Mouse (Mus musculus) forebrain, embryonic 10.5 days (tissue): ENCODE results near the gene Batf3. TPM values are rescaled to one million over a fixed set of nuclear protein-coding genes. Genes with fewer than 3 reads are reported as not detected.
A peak's percentile ranks its signal among the peaks of the same experiment; 100 is the strongest.

Experiments used
- DNase-seq: peaks from one replicate; pipeline ENCODE4 v3.0.0-alpha.2; 2017; ENCODE audit warnings: low spot score; ENCODE audit errors: extremely low spot score
- H3K27ac ChIP-seq: fragments of 300-500 bp; sonication (generic); 2 replicates; pipeline ENCODE4 v1.5.1; 2016; ENCODE audit warnings: mild to moderate bottlenecking
- H3K27me3 ChIP-seq: fragments of 300-500 bp; sonication (generic); 2 replicates; pipeline ENCODE4 v1.6.1; 2016; ENCODE audit warnings: mild to moderate bottlenecking; ENCODE audit not compliant: poor library complexity, severe bottlenecking
- H3K36me3 ChIP-seq: fragments of 300-500 bp; sonication (generic); replicated peaks from 2 replicates; pipeline ENCODE4 v1.6.1; 2016; ENCODE audit warnings: mild to moderate bottlenecking, moderate library complexity
- H3K4me1 ChIP-seq: fragments of 300-500 bp; sonication (generic); 2 replicates; pipeline ENCODE4 v1.6.1; 2016
- H3K4me3 ChIP-seq: fragments of 300-500 bp; sonication (generic); 2 replicates; pipeline ENCODE4 v1.5.1; 2016; ENCODE audit warnings: mild to moderate bottlenecking, moderate library complexity
- H3K9me3 ChIP-seq: fragments of 300-500 bp; sonication (generic); 2 replicates; pipeline ENCODE4 v1.6.1; 2016; ENCODE audit warnings: mild to moderate bottlenecking, moderate library complexity
- WGBS: fragments of 180-500 bp; shearing (Covaris S2); methylation state at CpG from one replicate; pipeline ENCODE4 v1.1.7; 2016; 5-methylcytosine and 5-hydroxymethylcytosine counted together
- polyA plus RNA-seq: library from polyadenylated mRNA; unstranded; fragments of >200 nt; fragmentation: Nextera tagmentation; extraction: Ambion mirVana; gene quantifications from 2 replicates; pipeline ENCODE4 v1.2.1, GENCODE M21; 2016

Gene Batf3
- polyA plus RNA-seq, 1 experiment from 2014 or later: 8.0 TPM

DNA sequence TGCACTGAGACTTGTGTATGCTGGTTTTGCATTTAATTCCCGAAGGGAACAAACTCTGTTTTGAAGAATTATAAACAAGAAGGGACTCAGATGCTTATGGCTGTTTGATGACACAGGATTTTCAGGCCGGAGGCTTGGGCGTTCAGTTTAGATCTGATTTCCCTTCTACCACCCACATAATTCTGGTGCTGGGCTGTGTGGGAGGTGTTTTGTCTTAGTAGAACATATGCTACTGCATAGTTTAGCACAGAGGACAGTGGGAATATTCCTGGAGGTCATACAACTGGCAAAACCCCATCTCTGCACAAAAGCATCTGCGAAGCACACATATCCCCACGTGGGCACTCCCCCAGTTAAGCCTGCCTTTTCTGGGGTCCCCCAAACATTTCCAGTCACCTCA is 4.1 kb upstream of the Batf3 start:
- H3K36me3 ChIP-seq: no peaks in the 10 kb centered on the region
- no peak overlapping the region for H3K4me3 ChIP-seq
- peaks cover 30% of the 10 kb centered on the region for H3K27me3 ChIP-seq
- H3K9me3 ChIP-seq: no peaks in the 10 kb centered on the region
- H3K4me1 ChIP-seq: peaks cover 18% of the 10 kb centered on the region
- DNase-seq: no peak
- WGBS: 81% methylated on average over 5 of the region's 5 CpGs
- H3K27ac ChIP-seq: no peak overlapping the region

DNA sequence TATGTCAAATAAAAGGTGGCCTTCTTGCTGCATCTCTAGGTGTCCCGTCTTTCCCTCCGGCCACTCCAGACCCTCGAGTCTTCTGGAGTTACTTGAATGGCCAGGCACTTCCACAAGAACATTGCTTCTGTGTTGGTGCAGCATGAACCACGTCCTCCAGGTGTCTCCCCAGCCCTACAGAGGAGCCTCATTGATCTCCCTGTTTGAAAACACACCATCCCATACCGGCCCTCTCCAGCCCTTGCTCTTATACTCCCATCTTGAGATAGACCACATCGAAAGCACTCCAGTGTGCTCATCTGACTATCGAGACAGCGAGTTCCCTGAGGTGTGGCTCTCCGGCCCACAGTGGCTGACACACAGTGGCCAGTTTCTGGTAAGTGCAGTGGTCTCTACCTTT is 2.6 kb upstream of the Batf3 start:
- Histone ChIP-seq H3K36me3 (no peaks in the 10 kb centered on the region), H3K27me3 (peaks cover 45% of the 10 kb centered on the region), H3K27ac (no peak overlapping the region), H3K4me1 (peaks cover 26% of the 10 kb centered on the region), H3K4me3 (no peak overlapping the region), H3K9me3 (no peaks in the 10 kb centered on the region)
- 79% methylated on average over 9 of the region's 9 CpGs for WGBS
- DNase-seq: no peak

DNA sequence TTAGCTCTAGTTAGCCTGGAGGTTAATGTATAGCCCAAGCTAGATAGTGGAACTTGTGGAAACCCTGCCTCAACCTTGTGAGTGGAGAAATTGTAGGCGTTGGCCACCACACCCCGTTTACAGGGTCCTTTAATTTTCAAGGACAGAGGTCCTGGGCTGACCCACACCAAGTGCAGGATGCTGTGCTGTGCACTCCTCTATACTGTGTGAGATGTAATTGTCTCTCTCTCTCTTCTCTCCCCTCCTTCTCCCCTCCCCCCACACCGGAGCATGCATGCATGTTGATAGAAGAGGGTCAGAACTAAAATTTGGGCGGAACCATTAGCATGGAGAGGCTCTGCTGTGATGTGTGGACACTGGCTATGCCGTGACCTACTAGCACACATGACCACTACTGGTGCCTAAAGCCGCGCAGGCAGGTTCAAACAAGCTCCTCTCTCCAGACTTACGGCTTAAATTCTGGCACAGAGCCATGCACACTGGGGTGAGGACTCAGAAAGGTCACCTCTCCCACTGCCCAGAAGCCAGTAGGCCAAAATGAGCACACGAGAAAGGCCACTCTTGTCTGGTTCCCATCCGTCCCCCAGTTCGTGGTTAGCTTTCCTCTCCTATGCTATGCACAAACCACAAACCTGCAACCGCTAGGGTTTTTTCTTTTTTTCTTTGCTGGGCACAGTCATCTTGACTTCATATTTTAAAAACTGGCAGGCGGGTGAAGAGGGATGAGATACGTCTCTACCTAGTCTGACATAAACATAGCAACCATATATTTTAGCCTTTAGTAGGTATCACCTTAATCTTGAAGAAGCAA is 571 bp upstream of the Batf3 start:
- peaks cover 56% of the 10 kb centered on the region for H3K27me3 ChIP-seq
- 61% methylated on average over 14 of the region's 14 CpGs for WGBS
- no peak overlapping the region for H3K27ac ChIP-seq
- no peak for DNase-seq
- no peaks in the 10 kb centered on the region for H3K9me3 ChIP-seq
- no peaks in the 10 kb centered on the region for H3K36me3 ChIP-seq
- H3K4me1 ChIP-seq: peaks cover 26% of the 10 kb centered on the region
- H3K4me3 ChIP-seq: peak overlapping the region; percentile 69

DNA sequence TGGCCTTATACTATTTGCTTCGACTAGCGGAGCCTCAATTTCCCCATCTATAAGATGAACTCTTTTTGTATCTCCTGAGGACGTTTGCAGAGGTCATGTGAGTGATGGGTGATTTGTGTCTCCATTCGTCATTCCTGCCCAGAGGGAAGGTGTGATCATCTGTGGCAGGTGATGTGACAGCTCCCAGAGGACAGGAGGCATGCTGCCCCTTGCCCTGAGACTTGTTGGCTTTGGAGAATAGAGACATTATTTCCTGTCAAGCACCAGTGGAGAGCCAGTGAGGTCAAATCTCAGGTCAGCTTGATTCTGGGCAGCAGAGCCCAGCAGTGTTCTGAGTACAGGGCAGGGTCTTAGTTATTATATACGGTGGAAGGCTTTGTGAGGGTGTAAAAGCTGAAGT is 1.5 kb downstream of the Batf3 start:
- DNase-seq: no peak
- peaks cover 26% of the 10 kb centered on the region for H3K4me1 ChIP-seq
- WGBS: 48% methylated on average over 5 of the region's 5 CpGs
- peak overlapping the region; percentile 69 for H3K4me3 ChIP-seq
- no peak overlapping the region for H3K27ac ChIP-seq
- no peaks in the 10 kb centered on the region for H3K36me3 ChIP-seq
- peaks cover 56% of the 10 kb centered on the region for H3K27me3 ChIP-seq
- no peaks in the 10 kb centered on the region for H3K9me3 ChIP-seq

DNA sequence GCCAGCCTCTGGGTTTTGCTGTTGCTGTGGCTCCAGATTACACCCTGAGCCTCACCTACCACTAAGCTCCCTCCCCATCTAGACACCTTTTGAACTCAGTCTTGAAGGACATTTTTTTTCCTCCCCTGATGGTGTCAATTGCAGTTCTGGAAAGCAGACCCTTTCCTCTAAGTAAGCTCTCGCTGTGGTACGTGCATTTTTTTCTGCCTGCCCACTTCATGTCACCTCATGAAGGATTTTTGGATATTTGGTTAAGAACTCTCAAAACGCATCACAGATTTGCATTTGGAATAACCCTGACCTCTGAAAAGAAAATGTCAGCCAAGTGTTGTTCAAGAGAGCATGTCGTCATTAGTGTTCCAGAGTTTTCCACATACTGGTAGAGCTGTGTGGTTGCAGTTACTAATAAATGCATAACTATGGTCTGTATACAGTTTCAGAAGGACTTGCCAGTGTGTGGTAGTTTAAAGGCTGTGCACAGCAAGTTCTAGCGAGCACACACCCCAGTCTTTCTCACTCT is 2.2 kb downstream of the Batf3 start:
- WGBS: 82% methylated on average over 5 of the region's 5 CpGs
- no peaks in the 10 kb centered on the region for H3K9me3 ChIP-seq
- DNase-seq: no peak
- no peak overlapping the region for H3K4me3 ChIP-seq
- H3K27me3 ChIP-seq: peaks cover 56% of the 10 kb centered on the region
- H3K27ac ChIP-seq: no peak overlapping the region
- H3K36me3 ChIP-seq: no peaks in the 10 kb centered on the region
- peaks cover 26% of the 10 kb centered on the region for H3K4me1 ChIP-seq

DNA sequence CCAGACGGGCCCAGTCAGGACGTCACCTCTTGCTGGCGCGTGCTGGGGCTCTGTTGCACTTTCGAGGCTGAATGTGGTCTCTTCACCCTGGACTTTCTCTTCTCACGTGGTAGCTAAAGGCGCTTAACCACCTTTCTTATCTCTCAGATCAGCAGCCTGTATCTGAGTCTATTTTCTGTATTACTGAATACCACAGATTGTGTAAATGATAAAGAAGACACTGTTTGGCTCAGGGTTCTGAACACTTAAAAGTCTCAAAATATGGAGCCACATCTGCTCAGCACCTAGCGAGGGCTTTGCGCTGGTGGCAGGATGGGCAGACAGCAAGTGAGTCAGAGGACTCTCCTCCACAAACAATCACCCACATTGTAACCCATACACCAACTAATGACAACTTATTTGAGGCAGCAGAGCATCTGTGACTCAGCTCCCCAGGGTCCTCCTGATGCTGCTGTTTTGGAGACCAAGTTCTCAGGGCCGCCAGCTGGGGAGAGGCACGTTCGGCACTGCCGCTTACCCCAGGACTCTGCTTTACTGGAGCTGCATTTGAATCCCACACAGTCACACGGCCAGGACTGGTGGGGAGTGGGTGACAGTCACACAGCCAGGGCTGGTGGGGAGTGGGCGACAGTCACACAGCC is 5.2 kb downstream of the Batf3 start:
- Histone ChIP-seq H3K4me3 (no peak overlapping the region), H3K4me1 (peaks cover 16% of the 10 kb centered on the region), H3K27me3 (peaks cover 32% of the 10 kb centered on the region), H3K27ac (no peak overlapping the region), H3K9me3 (no peaks in the 10 kb centered on the region), H3K36me3 (no peaks in the 10 kb centered on the region)
- no peak for DNase-seq
- 86% methylated on average over 15 of the region's 15 CpGs for WGBS

DNA sequence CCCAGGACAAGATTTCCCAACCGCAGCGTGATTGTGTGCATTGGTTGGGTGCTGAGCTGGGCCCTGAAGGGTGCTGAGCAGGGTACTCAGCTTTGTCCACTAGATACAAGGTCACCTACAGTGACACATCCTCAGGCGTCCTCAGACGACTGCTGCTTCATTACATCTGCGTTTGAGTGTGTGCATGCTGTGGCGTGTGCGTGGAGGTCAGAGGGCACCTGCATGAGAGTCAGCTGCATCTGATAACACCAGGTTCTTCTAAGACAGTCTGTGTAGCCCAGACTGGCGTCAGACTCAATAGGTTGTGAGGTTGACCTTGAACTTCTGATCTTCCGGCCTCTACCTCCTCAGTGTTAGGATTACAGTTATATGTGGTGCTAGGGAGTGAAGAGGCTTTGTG is 7.6 kb downstream of the Batf3 start:
- H3K27me3 ChIP-seq: peaks cover 9% of the 10 kb centered on the region
- no peak overlapping the region for H3K4me3 ChIP-seq
- H3K4me1 ChIP-seq: peaks cover 1% of the 10 kb centered on the region
- 91% methylated on average over 9 of the region's 9 CpGs for WGBS
- DNase-seq: no peak
- no peak overlapping the region for H3K27ac ChIP-seq
- H3K9me3 ChIP-seq: no peaks in the 10 kb centered on the region
- H3K36me3 ChIP-seq: no peaks in the 10 kb centered on the region

DNA sequence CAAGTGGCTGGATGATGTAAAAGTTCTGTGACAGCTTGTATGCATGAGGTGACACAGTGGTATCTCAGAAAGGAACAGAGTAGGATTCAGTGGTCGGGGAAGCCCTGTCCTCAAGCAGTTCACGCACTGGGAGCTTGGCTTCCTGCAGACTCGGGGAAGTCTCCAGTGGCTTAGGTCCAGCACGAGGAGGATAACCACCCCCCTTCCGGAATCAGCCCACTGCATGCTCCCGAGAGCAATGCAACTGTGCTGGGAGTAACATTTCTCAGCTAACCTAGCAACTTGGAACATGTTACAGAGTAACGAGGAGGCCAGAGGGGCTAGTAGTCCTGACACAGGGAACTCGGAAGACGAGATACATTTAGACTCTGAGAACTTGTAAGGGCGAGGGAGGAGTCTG is 9.7 kb downstream of the Batf3 start:
- DNase-seq: no peak
- WGBS: 77% methylated on average over 10 of the region's 10 CpGs
- Histone ChIP-seq H3K36me3 (no peaks in the 10 kb centered on the region), H3K27ac (no peak overlapping the region), H3K27me3 (no peaks in the 10 kb centered on the region), H3K9me3 (no peaks in the 10 kb centered on the region), H3K4me1 (peaks cover 16% of the 10 kb centered on the region), H3K4me3 (no peak overlapping the region)

DNA sequence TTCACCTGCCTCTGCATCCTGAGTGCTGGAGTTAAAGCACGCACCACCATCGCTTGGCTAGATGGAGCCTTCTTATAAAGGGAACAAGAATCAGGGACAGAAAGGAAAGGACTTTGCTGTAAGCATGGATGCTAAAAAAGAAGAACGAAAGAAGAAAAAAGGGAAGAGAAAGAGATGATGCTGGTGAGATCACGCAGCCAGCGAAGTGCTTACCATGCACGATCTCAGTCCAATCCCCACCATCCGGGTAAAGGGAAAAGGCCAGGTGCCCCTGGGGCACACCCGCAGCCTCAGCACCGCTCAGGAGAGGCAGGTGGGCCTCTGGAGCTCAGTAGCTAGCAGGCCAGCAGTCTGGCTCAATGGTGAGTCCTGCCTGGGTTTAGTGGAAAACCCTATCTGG is 12.3 kb downstream of the Batf3 start:
- no peaks in the 10 kb centered on the region for H3K9me3 ChIP-seq
- peaks cover 16% of the 10 kb centered on the region for H3K4me1 ChIP-seq
- no peak for DNase-seq
- no peak overlapping the region for H3K4me3 ChIP-seq
- no peak overlapping the region for H3K27ac ChIP-seq
- H3K36me3 ChIP-seq: no peaks in the 10 kb centered on the region
- 89% methylated on average over 9 of the region's 9 CpGs for WGBS
- H3K27me3 ChIP-seq: no peaks in the 10 kb centered on the region

DNA sequence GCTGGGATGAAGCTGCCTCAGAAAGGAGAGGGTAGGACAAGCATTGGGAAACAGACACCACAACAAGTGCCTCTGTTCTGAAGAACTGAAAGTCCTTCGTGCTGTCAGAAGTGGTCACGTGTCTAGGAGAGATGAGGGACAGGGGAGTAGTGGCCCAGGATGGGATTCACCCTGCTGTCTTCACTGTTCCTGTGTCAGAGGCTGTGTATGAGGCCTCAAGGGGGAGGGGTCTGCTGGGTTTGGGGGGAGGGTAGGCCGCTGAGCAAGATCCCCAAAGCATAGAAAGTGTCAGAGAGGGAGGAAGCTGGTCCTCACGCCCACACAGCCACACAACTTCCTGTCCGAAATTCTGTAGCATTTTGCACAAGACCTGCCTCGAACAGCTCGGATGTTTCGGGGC is 13.5 kb downstream of the Batf3 start:
- H3K9me3 ChIP-seq: no peaks in the 10 kb centered on the region
- WGBS: 62% methylated on average over 8 of the region's 8 CpGs
- no peaks in the 10 kb centered on the region for H3K36me3 ChIP-seq
- H3K4me1 ChIP-seq: peaks cover 19% of the 10 kb centered on the region
- no peak overlapping the region for H3K27ac ChIP-seq
- H3K27me3 ChIP-seq: no peaks in the 10 kb centered on the region
- no peak for DNase-seq
- H3K4me3 ChIP-seq: no peak overlapping the region

DNA sequence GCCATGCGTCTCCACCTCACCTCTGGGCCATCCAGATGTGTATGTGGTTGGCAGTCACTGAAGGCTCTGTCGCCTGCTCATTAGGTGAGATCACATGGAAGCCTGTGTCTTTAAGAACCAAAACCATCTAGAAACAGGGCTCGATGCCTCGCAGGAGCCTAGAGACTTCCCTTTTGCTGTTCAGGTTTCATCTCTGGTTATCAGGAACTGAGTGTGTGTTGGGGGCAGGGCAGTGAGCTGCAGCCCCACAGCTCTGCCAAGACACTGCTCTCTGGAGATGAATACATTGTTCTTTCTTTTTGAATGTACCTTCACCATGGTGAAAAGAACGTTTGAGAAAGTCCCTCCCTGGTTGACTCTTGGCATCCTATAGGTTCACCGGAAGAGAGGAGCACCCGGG is 17.2 kb downstream of the Batf3 start:
- Histone ChIP-seq H3K4me3 (no peak overlapping the region), H3K27me3 (no peaks in the 10 kb centered on the region), H3K36me3 (no peaks in the 10 kb centered on the region), H3K9me3 (no peaks in the 10 kb centered on the region), H3K4me1 (peaks cover 19% of the 10 kb centered on the region), H3K27ac (no peak overlapping the region)
- WGBS: 85% methylated on average over 7 of the region's 7 CpGs
- DNase-seq: no peak

DNA sequence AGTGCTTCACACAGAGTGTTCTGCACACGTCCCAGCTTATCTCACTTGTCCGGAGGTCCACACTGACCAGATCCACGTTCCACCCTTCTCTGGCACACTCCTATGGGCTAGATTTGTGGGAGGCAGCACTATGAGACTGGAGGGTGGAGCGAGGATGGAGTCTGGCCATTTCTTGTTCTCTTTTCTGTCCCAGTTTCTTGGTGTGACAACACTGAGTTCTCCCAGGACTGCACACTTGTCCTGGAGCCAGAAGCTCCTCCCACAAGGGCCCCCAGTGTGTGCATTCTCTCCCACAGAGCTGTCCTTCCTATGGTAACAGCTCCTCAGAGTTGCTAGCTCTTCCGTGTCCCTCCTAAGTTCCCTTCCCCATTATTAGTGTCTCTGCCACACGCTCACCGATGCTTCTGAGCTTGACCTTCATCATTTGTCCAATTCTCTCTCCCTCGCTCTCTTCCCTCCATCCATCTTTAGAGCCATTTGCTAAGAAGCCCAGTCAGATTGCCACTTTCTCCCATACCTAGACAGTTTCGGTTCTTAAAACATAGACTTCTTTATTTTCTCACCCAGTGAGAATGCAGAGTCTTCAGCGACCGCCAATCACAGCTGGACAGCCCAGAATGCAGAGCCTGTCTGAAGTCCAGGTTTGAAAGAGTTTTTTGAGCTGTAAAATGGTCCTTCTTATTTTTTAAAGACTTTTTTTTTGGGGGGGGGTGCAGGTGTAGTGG is 18.0 kb downstream of the Batf3 start:
- Histone ChIP-seq H3K27me3 (no peaks in the 10 kb centered on the region), H3K9me3 (no peaks in the 10 kb centered on the region), H3K27ac (no peak overlapping the region), H3K4me1 (peaks cover 14% of the 10 kb centered on the region), H3K36me3 (no peaks in the 10 kb centered on the region), H3K4me3 (no peak overlapping the region)
- WGBS: 83% methylated on average over 11 of the region's 11 CpGs
- DNase-seq: no peak

DNA sequence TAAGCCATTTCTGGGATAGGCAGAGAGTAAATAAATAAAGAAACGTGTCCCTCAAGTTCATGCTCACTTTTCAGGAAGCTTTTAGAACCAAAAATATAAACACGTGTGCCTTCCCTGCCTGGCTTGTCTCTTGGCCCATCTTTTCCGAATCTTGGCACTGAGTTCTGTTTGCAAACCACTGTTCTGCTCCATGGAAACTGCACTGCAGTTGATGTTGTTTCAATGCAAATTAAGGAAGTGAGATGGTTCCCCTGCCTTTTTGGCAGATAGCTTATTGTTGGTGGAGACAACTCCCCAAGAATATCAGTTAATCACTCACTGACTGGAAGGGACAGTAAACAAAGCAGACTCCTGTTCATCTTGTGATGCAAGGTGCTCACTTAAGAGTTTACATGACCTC is 25.1 kb downstream of the Batf3 start:
- no peak for DNase-seq
- Histone ChIP-seq H3K4me1 (peaks cover 17% of the 10 kb centered on the region), H3K4me3 (no peak overlapping the region), H3K9me3 (no peaks in the 10 kb centered on the region), H3K36me3 (no peaks in the 10 kb centered on the region), H3K27ac (no peak overlapping the region), H3K27me3 (peaks cover 24% of the 10 kb centered on the region)
- 88% methylated on average over 3 of the region's 3 CpGs for WGBS
